In the genomic region with DNA sequence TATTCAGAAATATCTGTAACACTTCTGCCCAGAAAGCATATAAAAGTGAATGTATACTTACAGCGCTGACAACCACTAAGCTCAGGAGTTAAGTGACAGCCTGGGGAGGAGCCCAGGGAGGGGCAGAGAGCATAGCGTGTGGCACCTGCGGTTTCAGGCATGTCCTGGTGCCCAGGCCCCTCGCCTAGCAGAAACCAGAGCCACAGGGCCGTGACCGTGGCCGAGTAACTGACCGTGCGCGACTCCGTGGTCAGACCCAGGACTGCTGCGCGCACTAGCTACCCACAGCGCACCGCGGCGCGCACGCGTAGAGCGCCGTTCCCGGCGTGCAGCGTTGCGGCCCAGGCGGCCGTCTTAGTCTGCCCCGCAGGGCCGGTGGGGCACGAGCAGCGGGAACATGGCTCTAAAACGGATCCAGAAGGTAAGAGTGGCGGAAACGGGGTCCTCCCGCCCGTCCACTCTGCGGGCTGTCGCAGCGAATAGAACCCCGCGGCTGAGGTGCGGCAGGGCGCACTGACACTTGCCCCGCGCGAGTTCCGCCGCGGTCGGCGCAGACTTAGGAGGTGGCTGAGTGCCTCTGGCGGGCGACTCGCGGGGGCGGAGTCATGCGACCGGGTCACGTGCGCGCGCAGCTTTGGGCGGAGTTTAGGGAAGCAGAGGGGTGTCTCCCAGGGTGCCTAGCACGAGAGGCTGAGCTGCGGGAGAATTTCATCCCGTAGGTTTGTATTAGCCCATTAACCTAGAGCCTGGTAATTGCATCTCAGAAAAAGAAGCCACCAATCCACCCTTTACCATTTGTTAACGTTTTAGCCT, we compare ENCODE assay signal across 8 mouse cellular contexts. TPM values are rescaled to one million over a fixed set of nuclear protein-coding genes. Genes with fewer than 3 reads are reported as not detected.
DNase-seq lines count a peak whose midpoint lies in the region; ATAC-seq lines count a peak whose summit lies in the region.

Gene Urgcp, minus strand, starts transcription at position 557 of the 813 bp plus-strand sequence.

- H3K9ac ChIP-seq in forebrain, embryonic 14.5 days (ENCODE audit: low read length), result peak within 1 kb of the TSS; percentile 89
- peak within 1 kb of the TSS; percentile 91 for H3K9ac ChIP-seq in neural tube, embryonic 15.5 days (replicated peaks)

- no peaks in the 10 kb centered on the region for H3K36me3 ChIP-seq in forebrain, embryonic 14.5 days (ENCODE audit: control insufficient read depth, insufficient read depth, low read length)
- H3K36me3 ChIP-seq in neural tube, embryonic 15.5 days, result 0 out of 2 replicates have a peak, but pooled peaks cover 3% of the 10 kb centered on the region

- peak within 1 kb of the TSS; percentile 91 for H3K27ac ChIP-seq in forebrain, embryonic 14.5 days (ENCODE audit: low read depth, low read length)
- H3K27ac ChIP-seq in neural tube, embryonic 15.5 days (replicated peaks), result peak within 1 kb of the TSS; percentile 97

- H3K4me1 ChIP-seq in forebrain, embryonic 14.5 days (ENCODE audit: control insufficient read depth, insufficient read depth, low read length), result peaks cover 4% of the 10 kb centered on the region; the same call in 1 of the 2 replicates
- peaks cover 17% of the 10 kb centered on the region for H3K4me1 ChIP-seq in neural tube, embryonic 15.5 days

- DNase-seq in ES-CJ7 (ENCODE audit: low read depth, low spot score), result peak; percentile 96
- peak; percentile 92 for DNase-seq in cerebellum, adult 11 months
- peak; percentile 95 for DNase-seq in forebrain, embryonic 14.5 days (ENCODE audit: low spot score)
- peak; percentile 95 to 96 for DNase-seq in heart, postnatal 14 days
- DNase-seq in layer of hippocampus, adult 11-12 months (ENCODE audit: low spot score), result peak; percentile 93
- DNase-seq in lung, adult 18-20 months, result peak; percentile 94 to 95
- DNase-seq in testis, postnatal 14 days (ENCODE audit: low spot score), result peak; percentile 95

- H3K4me3 ChIP-seq in forebrain, embryonic 14.5 days (ENCODE audit: low read depth, low read length), result peak within 1 kb of the TSS; percentile 75
- H3K4me3 ChIP-seq in neural tube, embryonic 15.5 days (replicated peaks), result peak within 1 kb of the TSS; percentile 85

- peak within 1 kb of the TSS; percentile 65 for H3K4me2 ChIP-seq in forebrain, embryonic 14.5 days (ENCODE audit: low read length)
- peak within 1 kb of the TSS; percentile 65 for H3K4me2 ChIP-seq in neural tube, embryonic 15.5 days

- ATAC-seq in forebrain, embryonic 14.5 days, result peak; percentile 99
- ATAC-seq in neural tube, embryonic 15.5 days (ENCODE audit: low FRiP score), result peak; percentile 98

- intact Hi-C loops in heart, postnatal 14 days (cut with DNase I), result loop anchor here (2.0 kb wide), 1 partner anchor 21 kb away; no protein-coding TSS in a partner anchor

- no peaks in the 10 kb centered on the region for H3K27me3 ChIP-seq in forebrain, embryonic 14.5 days (replicated peaks; ENCODE audit: control insufficient read depth, insufficient read depth, low read length)
- no peaks in the 10 kb centered on the region for H3K27me3 ChIP-seq in neural tube, embryonic 15.5 days (replicated peaks)

- WGBS in forebrain, embryonic 14.5 days, result under 1% methylated on average over 67 of the region's 68 CpGs
- under 1% methylated on average over 68 of the region's 68 CpGs for WGBS in neural tube, embryonic 15.5 days

- no peaks in the 10 kb centered on the region for H3K9me3 ChIP-seq in forebrain, embryonic 14.5 days (replicated peaks; ENCODE audit: control insufficient read depth, low read length)
- no peaks in the 10 kb centered on the region for H3K9me3 ChIP-seq in neural tube, embryonic 15.5 days (replicated peaks)

RNA-seq across cellular contexts. Expression of gene Urgcp, which starts in this region (rescaled TPM):
- polyA plus RNA-seq in forebrain, embryonic 14.5 days (2014; fragmentation: Nextera tagmentation; extraction: Ambion mirVana), result 16.0 and 20.9 TPM in 2 replicates
- total RNA-seq in heart, postnatal 14 days (2021), result 10 to 100 TPM; 55.6 to 66.5 TPM
- polyA plus RNA-seq in neural tube, embryonic 15.5 days (2015; fragmentation: Nextera tagmentation; extraction: Ambion mirVana), result 33.0 and 34.1 TPM in 2 replicates

Comparison
In these comparisons a context has a peak if more than half of its experiments do, and no peak if none do; other contexts are left out.
1. Peak in every context shown above with its lines: DNase-seq, ATAC-seq, H3K4me3 ChIP-seq and H3K27ac ChIP-seq.